8 mouse cellular contexts compared by ENCODE assay signal in genomic region chr9:16501186-16501711, GRCm38 (mm10). TPM values are rescaled to one million over a fixed set of nuclear protein-coding genes. Genes with fewer than 3 reads are reported as not detected.
DNase-seq lines count a peak whose midpoint lies in the region; ATAC-seq and TF ChIP-seq lines count a peak whose summit lies in the region.

Gene Fat3 (minus strand): TSS chr9:16501285.

- WGBS in embryonic facial prominence, embryonic 10.5 days = under 1% methylated on average over 21 of the region's 21 CpGs
- under 1% methylated on average over 21 of the region's 21 CpGs for WGBS in midbrain, embryonic 12.5 days

- intact Hi-C loops in heart, postnatal 10 days (cut with DNase I) = loop anchor here (5.0 to 10.0 kb wide), 3 partner anchors 284 to 584 kb away; no protein-coding TSS in a partner anchor

- TF ChIP-seq CTCF in testis, adult 2 months (IDR thresholded peaks at IDR 0.05; ENCODE audit: control insufficient read depth, insufficient read depth, insufficient replicate concordance, low read depth, low read length) = no peak

- H3K9ac ChIP-seq in midbrain, embryonic 12.5 days (replicated peaks) = peak within 1 kb of the TSS; percentile 86

- no peaks in the 10 kb centered on the region for H3K27me3 ChIP-seq in testis, adult 2 months (ENCODE audit: control insufficient read depth, insufficient read depth, low read length)
- peaks cover 25% of the 10 kb centered on the region for H3K27me3 ChIP-seq in embryonic facial prominence, embryonic 10.5 days (replicated peaks; ENCODE audit: low read depth, poor library complexity, severe bottlenecking)
- peaks cover 3% of the 10 kb centered on the region; the same call in 1 of the 2 replicates for H3K27me3 ChIP-seq in midbrain, embryonic 12.5 days

- no peak for TF ChIP-seq POLR2A in testis, adult 2 months (IDR thresholded peaks at IDR 0.05; ENCODE audit: control insufficient read depth, low read depth, low read length)

- H3K36me3 ChIP-seq in testis, adult 2 months (ENCODE audit: control insufficient read depth, insufficient read depth, low read length) = no peaks in the 10 kb centered on the region
- H3K36me3 ChIP-seq in embryonic facial prominence, embryonic 10.5 days (replicated peaks) = no peaks in the 10 kb centered on the region
- no peaks in the 10 kb centered on the region for H3K36me3 ChIP-seq in midbrain, embryonic 12.5 days

- H3K27ac ChIP-seq in testis, adult 2 months (ENCODE audit: control insufficient read depth, insufficient read depth, low read depth, low read length) = no peak within 1 kb of the TSS
- H3K27ac ChIP-seq in embryonic facial prominence, embryonic 10.5 days (replicated peaks) = peak within 1 kb of the TSS; percentile 90
- H3K27ac ChIP-seq in midbrain, embryonic 12.5 days (replicated peaks) = peak within 1 kb of the TSS; percentile 92

- peak within 1 kb of the TSS; percentile 69 for H3K4me2 ChIP-seq in midbrain, embryonic 12.5 days (replicated peaks)

- H3K4me1 ChIP-seq in testis, adult 2 months (ENCODE audit: control insufficient read depth, insufficient read depth, low read length) = peaks cover 14% of the 10 kb centered on the region
- peaks cover 43% of the 10 kb centered on the region for H3K4me1 ChIP-seq in embryonic facial prominence, embryonic 10.5 days
- H3K4me1 ChIP-seq in midbrain, embryonic 12.5 days = peaks cover 23% of the 10 kb centered on the region

- peak within 1 kb of the TSS; percentile 32 for H3K4me3 ChIP-seq in testis, adult 2 months (ENCODE audit: control insufficient read depth, low read depth, low read length)
- peak within 1 kb of the TSS; percentile 73 for H3K4me3 ChIP-seq in embryonic facial prominence, embryonic 10.5 days
- H3K4me3 ChIP-seq in midbrain, embryonic 12.5 days = peak within 1 kb of the TSS; percentile 69

- peak; percentile 17 for ATAC-seq in midbrain, embryonic 12.5 days (ENCODE audit: low FRiP score, low read depth)

- no peak for DNase-seq in testis, postnatal 14 days (ENCODE audit: low spot score)
- peak; percentile 60 for DNase-seq in embryonic facial prominence, embryonic 10.5 days (ENCODE audit: low spot score)
- peak; percentile 19 to 24 for DNase-seq in heart, postnatal 10 days
- peak; percentile 22 to 63 for DNase-seq in left cerebral cortex, adult 18-20 months (ENCODE audit: low spot score in 2 of 2)
- DNase-seq in yolk sac, embryonic 10.5 days (ENCODE audit: low spot score) = peak; percentile 11
- no peak for DNase-seq in gastrocnemius, adult 8-10 months (ENCODE audit: low spot score in 2 of 2)

- no peaks in the 10 kb centered on the region for H3K9me3 ChIP-seq in embryonic facial prominence, embryonic 10.5 days
- no peaks in the 10 kb centered on the region for H3K9me3 ChIP-seq in midbrain, embryonic 12.5 days

RNA-seq across cellular contexts. Expression of gene Fat3, which starts in this region (rescaled TPM):
- 1.2 and 1.7 TPM in 2 replicates for polyA plus RNA-seq in testis, adult 2 months (2012; rRNA removed)
- 2.8 and 3.4 TPM in 2 replicates for polyA plus RNA-seq in embryonic facial prominence, embryonic 10.5 days (2016; fragmentation: Nextera tagmentation; extraction: Ambion mirVana)
- total RNA-seq in heart, postnatal 10 days (2021) = 1 to 10 TPM; 1.3 to 1.4 TPM
- 10 to 100 TPM; 56.2 to 74.4 TPM for total RNA-seq in left cerebral cortex, adult 18-20 months (2021)
- polyA plus RNA-seq in midbrain, embryonic 12.5 days (2016; fragmentation: Nextera tagmentation; extraction: Ambion mirVana) = 12.3 and 13.2 TPM in 2 replicates
- under 1 TPM; 0.25 to 0.53 (median 0.44) TPM for total RNA-seq in gastrocnemius, adult 8-10 months (2022)

Comparison
In these comparisons a context has a peak if more than half of its experiments do, and no peak if none do; other contexts are left out.
1. RNA of gene Fat3 (total RNA-seq): 56.2 to 74.4 TPM in left cerebral cortex, adult 18-20 months; 1.3 to 1.4 TPM in heart, postnatal 10 days and 0.25 to 0.53 TPM in gastrocnemius, adult 8-10 months; every median in the first group is over 10 times any median in the second.
2. DNase-seq: peak in embryonic facial prominence, embryonic 10.5 days (single experiment), heart, postnatal 10 days (2 of 2), left cerebral cortex, adult 18-20 months (2 of 2) and yolk sac, embryonic 10.5 days (single experiment); none in testis, postnatal 14 days (single experiment) and gastrocnemius, adult 8-10 months (0 of 2).
3. Peak in every context shown above with its lines, with median percentiles within 50 percentile points of each other: H3K4me3 ChIP-seq.